Mouse (Mus musculus) cerebral cortex, adult 2 months (tissue): ENCODE results near the gene Rnf223.

Source experiments
- WGBS: fragments of 180-500 bp; shearing (Covaris S2); methylation state at CpG from one replicate; pipeline ENCODE4 v1.1.7; 2018; 5-methylcytosine and 5-hydroxymethylcytosine counted together

The Rnf223 gene

GRCm38 (mm10) chr4:156130436-156130835 is at the start of gene Rnf223:
Gene Rnf223, plus strand, starts transcription at chr4:156130513.
- WGBS: 87% methylated on average over 15 of the region's 15 CpGs

GRCm38 (mm10) chr4:156082621-156083234 is 47.6 kb upstream of the Rnf223 start:
- 79% methylated on average over 4 of the region's 4 CpGs for WGBS

- 86% methylated on average over 5 of the region's 5 CpGs for WGBS
Measured at GRCm38 (mm10) chr4:156083348-156083747, 47.0 kb upstream of the Rnf223 start.

- 88% methylated on average over 9 of the region's 9 CpGs for WGBS
Measured at GRCm38 (mm10) chr4:156084096-156084879, 46.0 kb upstream of the Rnf223 start.

- WGBS: 88% methylated on average over 8 of the region's 8 CpGs
Measured at GRCm38 (mm10) chr4:156085256-156085655, 45.1 kb upstream of the Rnf223 start.

- WGBS: 55% methylated on average over 5 of the region's 5 CpGs
Measured at GRCm38 (mm10) chr4:156087398-156088087, 42.8 kb upstream of the Rnf223 start.

- WGBS: 82% methylated on average over 1 of the region's 1 CpGs
Measured at GRCm38 (mm10) chr4:156091236-156091635, 39.1 kb upstream of the Rnf223 start.

- WGBS: 89% methylated on average over 1 of the region's 1 CpGs
Measured at GRCm38 (mm10) chr4:156092765-156093164, 37.5 kb upstream of the Rnf223 start.

- whole genome bisulfite sequencing: 90% methylated on average over 5 of the region's 5 CpGs
Measured at GRCm38 (mm10) chr4:156093758-156094157, 36.6 kb upstream of the Rnf223 start.

- 94% methylated on average over 1 of the region's 1 CpGs for WGBS
Measured at GRCm38 (mm10) chr4:156096191-156096590, 34.1 kb upstream of the Rnf223 start.

- 70% methylated on average over 9 of the region's 9 CpGs for WGBS
Measured at GRCm38 (mm10) chr4:156097770-156098366, 32.4 kb upstream of the Rnf223 start.

- WGBS: 81% methylated on average over 6 of the region's 6 CpGs
Measured at GRCm38 (mm10) chr4:156099427-156099826, 30.9 kb upstream of the Rnf223 start.

GRCm38 (mm10) chr4:156100501-156100900 is 29.8 kb upstream of the Rnf223 start:
- WGBS: 91% methylated on average over 5 of the region's 5 CpGs

- WGBS: 38% methylated on average over 3 of the region's 3 CpGs
Measured at GRCm38 (mm10) chr4:156101481-156101903, 28.8 kb upstream of the Rnf223 start.

- 86% methylated on average over 4 of the region's 4 CpGs for WGBS
Measured at GRCm38 (mm10) chr4:156103342-156103741, 27.0 kb upstream of the Rnf223 start.

- WGBS: 26% methylated on average over 13 of the region's 13 CpGs
Measured at GRCm38 (mm10) chr4:156108606-156109546, 21.4 kb upstream of the Rnf223 start.

GRCm38 (mm10) chr4:156109570-156110331 is 20.6 kb upstream of the Rnf223 start, which contains the start of gene 9430015G10Rik:
Gene 9430015G10Rik, plus strand, starts transcription at chr4:156109982.
- WGBS: under 1% methylated on average over 60 of the region's 60 CpGs

- WGBS: 96% methylated on average over 7 of the region's 7 CpGs
Measured at GRCm38 (mm10) chr4:156124077-156124476, 6.2 kb upstream of the Rnf223 start.

GRCm38 (mm10) chr4:156125393-156125792 is 4.9 kb upstream of the Rnf223 start:
- 96% methylated on average over 6 of the region's 6 CpGs for WGBS

GRCm38 (mm10) chr4:156126841-156127240 is 3.5 kb upstream of the Rnf223 start:
- 87% methylated on average over 7 of the region's 7 CpGs for WGBS
